Mouse (Mus musculus) gastrocnemius, postnatal 25 days (tissue): Measurements from ENCODE around the gene Arpc5. TPM values are rescaled to one million over a fixed set of nuclear protein-coding genes. Genes with fewer than 3 reads are reported as not detected.
"Not testable (repeated sequence)": the region's sequence is repeated elsewhere in the genome, so short reads cannot be mapped to it uniquely, and the experiment has no call there.

Source experiments
- DNase-seq: peaks from one replicate; pipeline ENCODE4 v3.0.0; 2022
- long read RNA-seq, 2 experiments: library from polyadenylated mRNA; stranded (forward); transcript quantifications; one replicate each; pipeline ENCODE4 v2.0.0; 2021
- total RNA-seq, 2 experiments: library from RNA; stranded (reverse); gene quantifications; 1 replicate in 1 of 2; 2 replicates in 1 of 2; pipeline ENCODE4 v1.2.3; 2021

Arpc5 gene
- total RNA-seq: 10 to 100 TPM; 13.6 to 18.5 TPM
- long read RNA-seq, experiment 1, transcript Arpc5-201 (4 exons, 1,914 nt): major isoform, 38 of 40 reads
- long read RNA-seq, experiment 1, partial matches to known transcripts: 0 of 40 reads
- long read RNA-seq, experiment 1, other reads (novel, unspliced or antisense): 1 of 40 reads
- long read RNA-seq, experiment 2, transcript Arpc5-201 (4 exons, 1,914 nt): major isoform, 47 of 49 reads
- long read RNA-seq, experiment 2, partial matches to known transcripts: 0 of 49 reads
- long read RNA-seq, experiment 2, other reads (novel, unspliced or antisense): 2 of 49 reads

DNA sequence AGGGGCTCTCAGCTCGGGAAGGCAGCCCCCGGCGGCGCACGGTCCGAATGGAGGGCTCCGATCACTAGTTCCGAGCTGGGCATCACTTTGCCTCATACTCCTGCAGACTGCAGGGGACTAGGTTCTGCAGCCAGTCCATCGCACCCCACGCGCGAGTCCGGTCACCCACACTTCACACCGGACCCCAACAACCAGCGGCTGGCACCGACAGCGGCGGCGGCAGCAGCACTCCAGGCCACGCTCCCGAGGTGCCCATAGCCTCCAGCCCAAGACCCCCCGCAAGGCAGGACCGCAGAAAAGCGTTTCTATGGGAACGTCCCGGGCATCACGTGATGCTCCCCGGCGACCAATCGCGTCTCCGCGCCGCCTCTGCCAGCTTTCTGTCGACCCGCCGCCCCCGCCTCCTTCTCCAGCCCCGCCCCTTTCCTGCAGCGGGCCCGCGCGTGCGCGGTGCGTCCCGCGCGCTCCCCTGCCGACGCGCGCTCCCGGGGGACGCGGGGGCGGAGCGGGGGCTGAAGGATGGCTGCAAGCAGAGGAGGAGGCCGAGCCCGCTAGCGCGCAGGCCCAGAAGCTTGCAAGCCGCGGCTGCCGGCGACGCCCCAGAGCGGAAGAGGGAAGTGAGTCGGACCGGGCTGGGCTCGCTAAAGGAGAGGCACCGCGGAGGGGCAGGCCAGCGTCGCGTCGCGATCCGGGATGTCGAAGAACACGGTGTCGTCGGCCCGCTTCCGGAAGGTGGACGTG, at the start of gene Arpc5, which contains the start of gene Rgl1:
Gene Arpc5, plus strand, starts transcription at position 511 of the 741 bp plus-strand sequence.
Gene Rgl1, minus strand, starts transcription at position 320 of the 741 bp plus-strand sequence.
- peak; percentile 98 for DNase-seq

GRCm38 (mm10) chr1:152717329-152717728, 49.0 kb upstream of the Arpc5 start:
- no peak for DNase-seq

DNA sequence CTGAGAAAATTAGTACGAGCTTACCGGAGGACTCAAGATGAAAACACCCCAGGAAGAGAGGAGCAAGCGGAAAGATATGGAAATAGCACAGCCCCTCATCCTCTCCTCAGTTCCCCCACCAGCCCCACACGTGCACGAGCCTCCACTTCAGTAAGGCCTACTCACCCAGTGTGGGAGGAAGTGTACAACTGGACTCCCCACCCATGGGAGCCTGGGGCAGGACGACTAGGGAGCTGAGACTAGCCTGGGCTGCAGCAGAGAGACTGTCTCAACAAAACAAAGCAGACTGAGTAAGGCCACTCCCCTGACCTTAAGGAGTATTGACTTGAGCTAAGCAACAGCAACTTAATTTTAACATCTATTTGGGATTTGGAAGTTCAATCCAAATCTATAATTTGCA, 48.1 kb upstream of the Arpc5 start:
- no peak for DNase-seq

DNA sequence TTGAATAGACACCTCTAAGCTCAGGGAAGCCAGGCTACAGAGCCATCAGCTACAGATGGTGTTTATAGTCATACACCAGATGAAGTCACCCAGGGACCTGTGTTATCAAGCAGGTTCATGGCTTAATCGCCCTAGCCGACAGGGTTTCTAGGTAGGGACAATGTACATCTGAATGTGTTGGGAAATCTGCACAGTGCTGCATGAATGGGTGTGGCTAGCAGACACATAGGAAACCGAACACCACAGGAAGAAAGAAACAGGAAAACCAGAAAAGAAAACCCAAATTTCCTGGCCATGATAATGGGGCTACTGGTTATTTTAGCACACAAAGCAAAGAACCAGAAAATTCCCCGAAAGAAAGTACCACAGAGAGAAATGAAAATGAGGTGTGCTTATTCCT, 45.4 kb upstream of the Arpc5 start:
- no peak for DNase-seq

DNA sequence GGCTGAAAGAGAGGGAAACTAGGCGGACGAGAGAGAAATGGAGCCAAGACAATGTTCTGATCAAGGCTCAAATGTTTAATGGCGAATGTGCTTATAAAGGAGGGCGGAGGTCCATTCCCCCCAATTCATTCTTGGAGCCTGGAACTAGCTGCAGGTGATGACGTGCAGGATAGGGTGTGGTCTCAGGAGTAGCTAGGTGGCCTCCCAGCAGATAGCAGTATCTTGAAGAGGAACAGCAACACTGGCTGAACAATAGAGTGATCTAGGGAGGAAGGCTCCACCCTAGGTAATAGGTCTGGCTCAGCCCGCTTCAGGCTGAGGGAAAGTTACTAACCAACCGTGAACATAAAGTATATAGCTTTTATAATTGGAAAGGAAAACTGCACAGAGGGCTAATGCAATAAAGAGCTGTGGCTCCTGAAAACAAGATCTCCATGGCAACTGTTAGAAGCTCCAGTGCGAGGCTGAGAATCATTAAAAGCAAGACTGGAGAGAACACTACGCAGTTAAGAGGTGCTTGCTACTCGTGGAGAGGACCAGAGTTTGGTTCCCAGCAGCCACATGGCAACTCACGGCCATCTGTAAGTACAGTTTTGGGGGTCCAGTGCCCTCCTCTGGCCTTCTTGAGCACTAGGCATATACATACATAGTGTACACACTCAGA, 44.7 kb upstream of the Arpc5 start:
- DNase-seq: no peak

DNA sequence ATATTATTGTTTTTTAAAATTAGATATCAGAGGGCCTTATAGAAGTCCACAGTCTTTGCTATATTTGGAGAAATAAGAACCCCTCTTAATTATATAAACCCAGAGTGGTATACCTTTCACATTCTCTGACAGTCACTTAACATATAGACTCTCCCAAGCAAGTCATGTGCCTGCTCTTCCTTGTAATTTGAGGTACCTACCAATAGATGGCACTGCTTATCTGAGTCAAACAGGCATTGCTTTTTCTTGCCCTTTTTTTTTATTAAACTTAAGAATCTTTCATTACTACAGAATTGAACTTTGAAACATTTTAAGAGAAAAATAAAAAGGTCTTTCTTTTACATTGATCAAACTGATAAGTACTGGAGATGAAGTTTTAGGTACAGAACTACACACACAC, 42.1 kb upstream of the Arpc5 start:
- DNase-seq: no peak

- DNase-seq: no peak
Observed at GRCm38 (mm10) chr1:152726095-152726494, 40.2 kb upstream of the Arpc5 start.

DNA sequence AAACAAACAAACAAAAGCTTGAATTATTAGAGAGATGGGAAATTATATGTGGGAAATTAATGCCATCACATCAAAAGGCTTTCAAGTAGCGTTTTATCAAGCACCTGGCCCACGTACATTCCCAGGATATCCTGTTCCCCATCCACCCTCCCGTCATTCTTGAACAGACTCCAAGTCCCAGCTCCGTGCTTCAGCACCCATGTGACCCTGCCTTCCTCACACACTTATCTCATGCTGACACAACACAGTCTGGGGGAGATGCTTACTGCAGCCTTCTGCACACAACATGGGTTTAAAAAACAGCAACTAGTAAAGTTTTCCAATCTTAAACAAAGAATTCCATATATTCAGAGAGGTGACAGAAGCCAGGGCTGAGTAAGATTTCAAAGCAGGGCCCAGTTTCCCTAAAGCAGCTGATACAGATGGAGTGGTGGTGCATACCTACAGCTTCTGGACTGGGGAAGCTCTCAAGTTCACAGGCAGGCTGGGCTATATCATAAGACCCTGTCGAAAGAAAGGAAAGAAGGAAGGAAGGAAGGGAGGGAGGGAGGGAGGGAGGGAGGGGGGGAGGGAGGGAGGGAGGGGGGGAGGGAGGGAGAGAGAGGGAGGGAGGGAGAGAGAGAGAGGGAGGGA, 38.6 kb upstream of the Arpc5 start:
- no peak for DNase-seq

DNA sequence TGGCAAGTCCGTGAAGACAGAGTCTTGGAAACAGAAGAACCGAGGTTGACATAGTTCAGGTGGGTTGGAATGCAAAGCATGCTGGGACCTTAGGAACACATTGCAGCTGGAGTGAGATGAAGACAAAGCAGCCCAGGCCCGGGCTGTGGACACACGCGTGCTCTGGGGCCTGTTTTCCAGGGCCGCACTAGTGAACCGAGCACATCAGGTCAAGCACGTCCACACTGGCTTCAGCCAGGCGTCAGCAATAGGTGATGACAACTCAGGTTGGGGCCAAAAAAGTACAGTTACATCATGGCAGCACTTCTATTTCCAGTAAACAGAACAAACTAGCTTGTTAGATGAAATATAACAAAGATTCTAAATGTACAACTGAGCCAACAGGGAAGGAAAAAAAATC, 27.5 kb upstream of the Arpc5 start:
- no peak for DNase-seq

GRCm38 (mm10) chr1:152739374-152739773, 27.0 kb upstream of the Arpc5 start:
- no peak for DNase-seq

- no peak for DNase-seq
Observed at GRCm38 (mm10) chr1:152743095-152743826, 23.1 kb upstream of the Arpc5 start.

DNA sequence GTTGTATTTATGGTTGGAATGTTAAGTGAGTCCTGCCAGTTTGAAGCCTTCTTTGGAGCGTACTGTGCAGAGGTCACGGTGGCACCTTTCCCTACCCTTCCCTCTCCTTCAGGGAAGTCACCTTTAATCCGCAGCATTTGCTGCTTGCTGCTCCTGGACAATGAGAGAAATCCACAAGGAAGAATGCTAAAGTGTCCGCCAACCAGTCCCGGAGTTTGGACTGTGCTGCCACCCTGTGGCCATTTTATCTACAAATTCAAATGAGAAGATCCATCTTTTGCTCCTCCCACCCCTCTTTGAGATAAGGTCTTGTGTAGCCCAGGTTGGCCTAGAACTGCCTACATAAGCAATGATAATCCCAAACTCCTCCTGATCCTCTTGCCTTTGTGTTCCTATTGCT, 19.9 kb upstream of the Arpc5 start:
- DNase-seq: peak; percentile 44

DNA sequence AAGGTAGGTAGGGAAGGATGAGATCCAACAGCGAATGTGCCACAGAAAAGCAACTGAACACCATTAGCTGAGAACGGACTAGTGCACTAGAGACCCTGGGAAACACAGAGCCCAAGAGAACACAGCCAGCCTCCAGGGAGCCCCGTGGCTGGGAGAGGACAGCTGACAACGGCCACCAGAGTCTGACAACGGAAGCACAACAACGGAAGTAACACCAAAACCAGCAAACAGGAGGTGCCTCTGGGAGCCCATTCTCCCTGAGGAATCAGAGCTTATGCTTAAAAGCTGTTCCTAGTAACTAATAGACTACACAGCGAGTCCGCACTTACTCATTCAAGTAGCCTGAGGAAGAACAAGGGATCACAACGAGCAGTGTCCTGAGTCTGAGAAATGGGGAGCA, 17.1 kb upstream of the Arpc5 start:
- peak; percentile 30 for DNase-seq

GRCm38 (mm10) chr1:152750312-152750965, 15.9 kb upstream of the Arpc5 start, which contains the start of gene Apobec4:
Gene Apobec4 (plus strand): TSS chr1:152750551.
- no peak for DNase-seq

DNA sequence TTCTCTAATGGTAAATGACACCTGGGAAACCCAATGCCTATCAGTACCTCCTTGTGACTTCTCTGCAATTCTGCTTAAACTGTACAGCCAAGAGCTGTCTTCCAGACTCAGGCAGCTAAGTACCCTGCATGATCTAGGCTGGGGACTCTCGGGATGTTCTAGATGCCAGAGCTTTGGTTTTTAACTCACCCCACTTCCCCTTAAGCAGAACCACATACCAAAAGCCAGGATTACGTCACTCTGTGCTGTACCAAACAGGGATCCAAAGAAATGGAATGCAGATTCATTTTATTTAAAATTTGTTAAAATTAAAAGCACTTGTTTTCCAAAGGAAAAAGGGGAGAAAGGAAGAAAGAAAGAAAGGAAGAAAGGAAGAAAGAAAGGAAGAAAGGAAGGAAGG, 4.6 kb upstream of the Arpc5 start:
- DNase-seq: no peak

- no peak for DNase-seq
Observed at GRCm38 (mm10) chr1:152766804-152767748, 734 bp downstream of the Arpc5 start.

GRCm38 (mm10) chr1:152767749-152768488, 1.6 kb downstream of the Arpc5 start:
- peak; percentile 49 for DNase-seq

GRCm38 (mm10) chr1:152771016-152771415, 4.7 kb downstream of the Arpc5 start:
- DNase-seq: no peak

DNA sequence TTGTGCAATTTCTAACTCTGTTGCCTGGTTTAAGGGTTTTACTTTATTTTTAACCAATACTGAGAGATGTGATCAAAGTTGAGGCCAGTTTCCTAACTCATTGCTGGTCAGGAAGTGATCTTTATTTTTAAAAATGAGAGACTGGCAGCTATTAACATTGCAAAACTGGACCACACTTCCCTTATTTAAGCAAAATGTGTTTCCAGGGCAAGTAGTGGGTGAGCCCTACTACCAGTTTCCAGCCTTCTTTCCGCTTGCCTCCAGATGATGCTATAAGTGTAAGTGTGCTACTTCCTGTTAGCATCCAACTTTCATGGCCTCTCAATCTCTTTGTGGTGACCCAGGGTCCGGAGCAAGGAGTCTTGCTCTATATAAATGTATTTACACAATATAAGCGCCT, 8.3 kb downstream of the Arpc5 start:
- DNase-seq: not testable (repeated sequence)
